Mouse (Mus musculus) liver, adult (tissue): ENCODE measurements around the gene Asdurf.

Source experiments
- GATA4 ChIP-seq: IDR thresholded peaks from 2 replicates; pipeline ENCODE4 v1.6.1; 2014; ENCODE audit warnings: mild to moderate bottlenecking, low read length; ENCODE audit not compliant: insufficient replicate concordance

The Asdurf gene

GRCm38 (mm10) chr1:53352327-53353261, at the start of gene Asdurf, which contains the start of the genes Gm28551 and Asnsd1:
TSS of gene Asdurf (minus strand) at chr1:53352619.
TSS of gene Gm28551 (minus strand) at chr1:53352667.
TSS of gene Asnsd1 (minus strand) at chr1:53352752.
- TF ChIP-seq GATA4: no peak; the same call in 1 of the 2 replicates

- no peak for TF ChIP-seq GATA4
Observed at GRCm38 (mm10) chr1:53388762-53389161, 36.3 kb upstream of the Asdurf start.

- no peak for TF ChIP-seq GATA4
Observed at GRCm38 (mm10) chr1:53384085-53384688, 31.8 kb upstream of the Asdurf start.

- no peak for TF ChIP-seq GATA4
Observed at GRCm38 (mm10) chr1:53377731-53378130, 25.3 kb upstream of the Asdurf start.

- no peak for TF ChIP-seq GATA4
Observed at GRCm38 (mm10) chr1:53358988-53359387, 6.6 kb upstream of the Asdurf start.

GRCm38 (mm10) chr1:53341071-53341470, 11.3 kb downstream of the Asdurf start:
- TF ChIP-seq GATA4: no peak

- TF ChIP-seq GATA4: no peak
Observed at GRCm38 (mm10) chr1:53335465-53335864, 17.0 kb downstream of the Asdurf start.

- no peak for TF ChIP-seq GATA4
Observed at GRCm38 (mm10) chr1:53324827-53325494, 27.5 kb downstream of the Asdurf start.

GRCm38 (mm10) chr1:53324277-53324676, 28.1 kb downstream of the Asdurf start:
- TF ChIP-seq GATA4: no peak

- TF ChIP-seq GATA4: no peak
Observed at GRCm38 (mm10) chr1:53323254-53323653, 29.2 kb downstream of the Asdurf start.

GRCm38 (mm10) chr1:53321662-53322344, 30.6 kb downstream of the Asdurf start:
- no peak for TF ChIP-seq GATA4

GRCm38 (mm10) chr1:53312989-53313967, 39.1 kb downstream of the Asdurf start, which contains the start of gene Osgepl1:
TSS of gene Osgepl1 (plus strand) at chr1:53313624.
- TF ChIP-seq GATA4: no peak

- no peak for TF ChIP-seq GATA4
Observed at GRCm38 (mm10) chr1:53300506-53300905, 51.9 kb downstream of the Asdurf start.
